Mouse (Mus musculus) ES-Bruce4 (cell line): ENCODE results near the gene Gm17349.

Experiments used
- CTCF ChIP-seq: IDR thresholded peaks from one replicate; pipeline ENCODE4 v1.8.1; 2011; ENCODE audit warnings: low read depth, low read length
- EP300 ChIP-seq: IDR thresholded peaks from 2 replicates; pipeline ENCODE4 v1.6.1; 2011; ENCODE audit warnings: low read depth, low read length; ENCODE audit not compliant: insufficient read depth
- POLR2A ChIP-seq: IDR thresholded peaks from one replicate; pipeline ENCODE4 v1.8.1; 2011; ENCODE audit warnings: low read length; ENCODE audit not compliant: insufficient read depth

DNA sequence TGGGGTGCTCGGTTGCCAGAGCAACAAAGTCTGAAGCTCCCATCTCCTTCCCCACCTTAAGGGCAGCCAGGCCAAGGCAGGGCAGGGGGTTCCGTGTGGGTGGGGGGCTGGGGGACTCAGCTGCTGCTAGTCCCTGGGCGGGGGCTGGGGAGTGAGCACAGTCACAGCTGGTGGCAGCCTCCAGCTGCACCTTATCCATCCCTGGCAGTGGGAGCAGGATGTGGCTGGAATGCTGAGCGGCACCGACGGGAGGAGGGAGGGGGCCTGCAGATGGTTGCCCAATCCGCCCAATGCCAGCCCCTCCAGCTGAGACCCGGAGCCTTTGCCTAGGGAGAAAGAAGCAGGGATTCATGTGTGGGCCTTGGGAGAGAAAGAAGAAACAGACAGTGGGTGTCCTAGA is 28.2 kb downstream of the Gm17349 start:
- TF ChIP-seq CTCF (no peak), EP300 (no peak), POLR2A (no peak)
